Mouse (Mus musculus): Measurements from ENCODE around the gene Dmpk. TPM values are rescaled to one million over a fixed set of nuclear protein-coding genes. Genes with fewer than 3 reads are reported as not detected.
A peak's percentile ranks its signal among the peaks of the same experiment; 100 is the strongest.

Gene Dmpk
- polyA plus RNA-seq, 1 experiment from 2014 or later, result 9.1 TPM

- peak; percentile 12 for DNase-seq (ENCODE audit: extremely low spot score, low spot score)
- H3K36me3 ChIP-seq (replicated peaks), result peaks cover 63% of the 10 kb centered on the region
- no peaks in the 10 kb centered on the region for H3K9me3 ChIP-seq
- no peak overlapping the region for H3K27ac ChIP-seq
- H3K27me3 ChIP-seq (ENCODE audit: poor library complexity, severe bottlenecking), result no peaks in the 10 kb centered on the region
- WGBS, result 88% methylated on average over 3 of the region's 3 CpGs
- H3K4me3 ChIP-seq, result no peak overlapping the region
- peaks cover 46% of the 10 kb centered on the region for H3K4me1 ChIP-seq
Measured at GRCm38 (mm10) chr7:19078732-19079131, 4.9 kb upstream of the Dmpk start.

GRCm38 (mm10) chr7:19080451-19080950 lies 3.1 kb upstream of the Dmpk start:
- H3K36me3 ChIP-seq (replicated peaks), result peaks cover 77% of the 10 kb centered on the region
- H3K4me1 ChIP-seq, result peaks cover 59% of the 10 kb centered on the region
- 92% methylated on average over 19 of the region's 19 CpGs for WGBS
- no peaks in the 10 kb centered on the region for H3K9me3 ChIP-seq
- H3K27me3 ChIP-seq (ENCODE audit: poor library complexity, severe bottlenecking), result peaks cover 4% of the 10 kb centered on the region; the same call in 1 of the 2 replicates
- DNase-seq (ENCODE audit: extremely low spot score, low spot score), result no peak
- no peak overlapping the region for H3K4me3 ChIP-seq
- H3K27ac ChIP-seq, result no peak overlapping the region

- no peak overlapping the region for H3K27ac ChIP-seq
- no peak for DNase-seq (ENCODE audit: extremely low spot score, low spot score)
- no peak overlapping the region for H3K4me3 ChIP-seq
- H3K9me3 ChIP-seq, result no peaks in the 10 kb centered on the region
- peaks cover 17% of the 10 kb centered on the region for H3K27me3 ChIP-seq (ENCODE audit: poor library complexity, severe bottlenecking)
- 86% methylated on average over 4 of the region's 4 CpGs for WGBS
- peaks cover 63% of the 10 kb centered on the region for H3K4me1 ChIP-seq
- H3K36me3 ChIP-seq (replicated peaks), result peaks cover 86% of the 10 kb centered on the region
Measured at GRCm38 (mm10) chr7:19082171-19082570, 1.5 kb upstream of the Dmpk start.

- Histone ChIP-seq H3K4me3 (0 out of 2 replicates have a peak overlapping the region, but pooled peaks have one; percentile 2), H3K9me3 (no peaks in the 10 kb centered on the region), H3K4me1 (peaks cover 57% of the 10 kb centered on the region), H3K27ac (no peak overlapping the region), H3K36me3 (replicated peaks) (peaks cover 89% of the 10 kb centered on the region), H3K27me3 (ENCODE audit: poor library complexity, severe bottlenecking) (peaks cover 20% of the 10 kb centered on the region)
- 65% methylated on average over 6 of the region's 6 CpGs for WGBS
- no peak for DNase-seq (ENCODE audit: extremely low spot score, low spot score)
Measured at GRCm38 (mm10) chr7:19083096-19083495, 553 bp upstream of the Dmpk start.

- Histone ChIP-seq H3K27ac (no peak overlapping the region), H3K4me3 (peak overlapping the region; percentile 11; the same call in 1 of the 2 replicates), H3K27me3 (ENCODE audit: poor library complexity, severe bottlenecking) (peaks cover 20% of the 10 kb centered on the region), H3K36me3 (replicated peaks) (peaks cover 89% of the 10 kb centered on the region), H3K9me3 (no peaks in the 10 kb centered on the region), H3K4me1 (peaks cover 56% of the 10 kb centered on the region)
- DNase-seq (ENCODE audit: extremely low spot score, low spot score), result no peak
- WGBS, result 82% methylated on average over 6 of the region's 6 CpGs
Measured at GRCm38 (mm10) chr7:19084277-19084771, 675 bp downstream of the Dmpk start.

GRCm38 (mm10) chr7:19084921-19085473 lies 1.3 kb downstream of the Dmpk start:
- Histone ChIP-seq H3K27me3 (ENCODE audit: poor library complexity, severe bottlenecking) (peaks cover 23% of the 10 kb centered on the region), H3K9me3 (no peaks in the 10 kb centered on the region), H3K4me1 (peaks cover 56% of the 10 kb centered on the region), H3K27ac (no peak overlapping the region), H3K36me3 (replicated peaks) (peaks cover 89% of the 10 kb centered on the region), H3K4me3 (peak overlapping the region; percentile 31; the same call in 1 of the 2 replicates)
- WGBS, result 22% methylated on average over 9 of the region's 9 CpGs
- DNase-seq (ENCODE audit: extremely low spot score, low spot score), result no peak

GRCm38 (mm10) chr7:19085495-19085894 lies 1.8 kb downstream of the Dmpk start:
- peak overlapping the region; percentile 31 for H3K4me3 ChIP-seq
- H3K4me1 ChIP-seq, result peaks cover 56% of the 10 kb centered on the region
- no peak for DNase-seq (ENCODE audit: extremely low spot score, low spot score)
- WGBS, result 11% methylated on average over 6 of the region's 6 CpGs
- H3K27me3 ChIP-seq (ENCODE audit: poor library complexity, severe bottlenecking), result peaks cover 28% of the 10 kb centered on the region
- no peak overlapping the region for H3K27ac ChIP-seq
- peaks cover 89% of the 10 kb centered on the region for H3K36me3 ChIP-seq (replicated peaks)
- no peaks in the 10 kb centered on the region for H3K9me3 ChIP-seq

GRCm38 (mm10) chr7:19086042-19086441 lies 2.4 kb downstream of the Dmpk start:
- peak; percentile 49 for DNase-seq (ENCODE audit: extremely low spot score, low spot score)

GRCm38 (mm10) chr7:19086760-19087159 lies 3.1 kb downstream of the Dmpk start:
- Histone ChIP-seq H3K4me3 (peak overlapping the region; percentile 31; the same call in 1 of the 2 replicates), H3K27me3 (ENCODE audit: poor library complexity, severe bottlenecking) (peaks cover 41% of the 10 kb centered on the region), H3K9me3 (no peaks in the 10 kb centered on the region), H3K36me3 (replicated peaks) (peaks cover 89% of the 10 kb centered on the region), H3K4me1 (peaks cover 61% of the 10 kb centered on the region), H3K27ac (no peak overlapping the region)
- no peak for DNase-seq (ENCODE audit: extremely low spot score, low spot score)
- 58% methylated on average over 18 of the region's 18 CpGs for WGBS

More at GRCm38 (mm10) chr7:19086042-19086441, 2.4 kb downstream of the Dmpk start:
- Histone ChIP-seq H3K9me3 (no peaks in the 10 kb centered on the region), H3K27ac (no peak overlapping the region), H3K36me3 (replicated peaks) (peaks cover 89% of the 10 kb centered on the region), H3K4me3 (peak overlapping the region; percentile 31; the same call in 1 of the 2 replicates), H3K27me3 (ENCODE audit: poor library complexity, severe bottlenecking) (peaks cover 33% of the 10 kb centered on the region), H3K4me1 (peaks cover 57% of the 10 kb centered on the region)
- 10% methylated on average over 14 of the region's 14 CpGs for WGBS

- peaks cover 48% of the 10 kb centered on the region for H3K27me3 ChIP-seq (ENCODE audit: poor library complexity, severe bottlenecking)
- peaks cover 72% of the 10 kb centered on the region for H3K36me3 ChIP-seq (replicated peaks)
- no peaks in the 10 kb centered on the region for H3K9me3 ChIP-seq
- H3K4me3 ChIP-seq, result no peak overlapping the region
- 48% methylated on average over 10 of the region's 10 CpGs for WGBS
- H3K4me1 ChIP-seq, result peaks cover 60% of the 10 kb centered on the region
- no peak overlapping the region for H3K27ac ChIP-seq
- DNase-seq (ENCODE audit: extremely low spot score, low spot score), result peak; percentile 66
Measured at GRCm38 (mm10) chr7:19088813-19089212, 5.2 kb downstream of the Dmpk start.

GRCm38 (mm10) chr7:19091913-19092312 lies 8.3 kb downstream of the Dmpk start:
- peak overlapping the region; percentile 97 for H3K27ac ChIP-seq
- peaks cover 33% of the 10 kb centered on the region for H3K27me3 ChIP-seq (ENCODE audit: poor library complexity, severe bottlenecking)
- DNase-seq (ENCODE audit: extremely low spot score, low spot score), result no peak
- no peaks in the 10 kb centered on the region for H3K9me3 ChIP-seq
- H3K4me1 ChIP-seq, result peaks cover 57% of the 10 kb centered on the region
- peaks cover 58% of the 10 kb centered on the region for H3K36me3 ChIP-seq (replicated peaks)
- peak overlapping the region; percentile 87 for H3K4me3 ChIP-seq
- WGBS, result 20% methylated on average over 17 of the region's 17 CpGs

- H3K4me3 ChIP-seq, result peak overlapping the region; percentile 87
- 2% methylated on average over 38 of the region's 38 CpGs for WGBS
- peak; percentile 83 for DNase-seq (ENCODE audit: extremely low spot score, low spot score)
- H3K27me3 ChIP-seq (ENCODE audit: poor library complexity, severe bottlenecking), result peaks cover 28% of the 10 kb centered on the region
- no peaks in the 10 kb centered on the region for H3K9me3 ChIP-seq
- peaks cover 58% of the 10 kb centered on the region for H3K36me3 ChIP-seq (replicated peaks)
- peaks cover 61% of the 10 kb centered on the region for H3K4me1 ChIP-seq
- peak overlapping the region; percentile 97 for H3K27ac ChIP-seq
Measured at GRCm38 (mm10) chr7:19092381-19093173, 8.9 kb downstream of the Dmpk start.

- WGBS, result under 1% methylated on average over 14 of the region's 15 CpGs
- Histone ChIP-seq H3K36me3 (replicated peaks) (peaks cover 57% of the 10 kb centered on the region), H3K4me1 (peaks cover 65% of the 10 kb centered on the region), H3K27ac (peak overlapping the region; percentile 97), H3K9me3 (no peaks in the 10 kb centered on the region), H3K4me3 (peak overlapping the region; percentile 87), H3K27me3 (ENCODE audit: poor library complexity, severe bottlenecking) (peaks cover 28% of the 10 kb centered on the region)
- DNase-seq (ENCODE audit: extremely low spot score, low spot score), result peak; percentile 81
Measured at GRCm38 (mm10) chr7:19093174-19093521, 9.5 kb downstream of the Dmpk start.
